Mouse (Mus musculus) cerebellum, adult (tissue): ENCODE data around the gene Rassf3.
A peak's percentile ranks its signal among the peaks of the same experiment; 100 is the strongest.

ENCODE experiments used
- ATAC-seq: cut with Nextera tagmentation; 2 replicates; pipeline ENCODE4 v1.9.2; 2017; ENCODE audit warnings: mild to moderate bottlenecking, moderate library complexity, mixed read lengths; ENCODE audit not compliant: insufficient number of reproducible peaks, low FRiP score, low TSS enrichment

The Rassf3 gene

GRCm38 (mm10) chr10:121414127-121414526 lies 62.0 kb downstream of the Rassf3 start:
- no peak for ATAC-seq

- ATAC-seq: no peak
These were observed 63.3 kb downstream of the Rassf3 start for GRCm38 (mm10) chr10:121412824-121413223.

GRCm38 (mm10) chr10:121411721-121412455 lies 64.3 kb downstream of the Rassf3 start:
- ATAC-seq: no peak

- ATAC-seq: peak; percentile 78
These were observed 66.4 kb downstream of the Rassf3 start for GRCm38 (mm10) chr10:121409717-121410116.

GRCm38 (mm10) chr10:121403946-121404345 lies 72.2 kb downstream of the Rassf3 start:
- no peak for ATAC-seq

- ATAC-seq: no peak
These were observed 73.0 kb downstream of the Rassf3 start for GRCm38 (mm10) chr10:121403104-121403503.

- no peak for ATAC-seq
These were observed 75.1 kb downstream of the Rassf3 start for GRCm38 (mm10) chr10:121401005-121401404.

- ATAC-seq: no peak
These were observed 77.5 kb downstream of the Rassf3 start for GRCm38 (mm10) chr10:121398599-121398998.

- ATAC-seq: no peak
These were observed 80.5 kb downstream of the Rassf3 start for GRCm38 (mm10) chr10:121395542-121396176.

GRCm38 (mm10) chr10:121394789-121395325 lies 81.3 kb downstream of the Rassf3 start:
- no peak for ATAC-seq

- no peak for ATAC-seq
These were observed 81.9 kb downstream of the Rassf3 start for GRCm38 (mm10) chr10:121394270-121394669.

GRCm38 (mm10) chr10:121391901-121392300 lies 84.2 kb downstream of the Rassf3 start:
- peak; percentile 68 for ATAC-seq

- ATAC-seq: no peak
These were observed 85.5 kb downstream of the Rassf3 start for GRCm38 (mm10) chr10:121390602-121391001.

- ATAC-seq: no peak
These were observed 89.8 kb downstream of the Rassf3 start for GRCm38 (mm10) chr10:121386347-121386746.

GRCm38 (mm10) chr10:121385695-121386094 lies 90.5 kb downstream of the Rassf3 start:
- no peak for ATAC-seq

GRCm38 (mm10) chr10:121384710-121385109 lies 91.4 kb downstream of the Rassf3 start:
- no peak for ATAC-seq

- ATAC-seq: no peak
These were observed 94.9 kb downstream of the Rassf3 start for GRCm38 (mm10) chr10:121381280-121381679.

GRCm38 (mm10) chr10:121379387-121379786 lies 96.8 kb downstream of the Rassf3 start:
- ATAC-seq: no peak

GRCm38 (mm10) chr10:121376530-121377271 lies 99.4 kb downstream of the Rassf3 start:
- ATAC-seq: no peak

GRCm38 (mm10) chr10:121375649-121376493 lies 100.3 kb downstream of the Rassf3 start:
- no peak for ATAC-seq
